Mouse (Mus musculus) testis, adult 2 months (tissue): ENCODE results near the gene Slc22a23. TPM values are rescaled to one million over a fixed set of nuclear protein-coding genes. Genes with fewer than 3 reads are reported as not detected.

Experiments
- H3K27ac ChIP-seq: fragments of 200-500 bp; 2 replicates; pipeline ENCODE4 v1.5.1; 2012; ENCODE audit warnings: low read depth, low read length; ENCODE audit not compliant: control insufficient read depth, insufficient read depth
- H3K27me3 ChIP-seq: fragments of 200-500 bp; 2 replicates; pipeline ENCODE4 v1.6.1; 2012; ENCODE audit warnings: mild to moderate bottlenecking, low read length, moderate library complexity; ENCODE audit not compliant: control insufficient read depth, insufficient read depth
- H3K36me3 ChIP-seq: fragments of 200-500 bp; 2 replicates; pipeline ENCODE4 v1.6.1; 2012; ENCODE audit warnings: mild to moderate bottlenecking, low read length; ENCODE audit not compliant: control insufficient read depth, insufficient read depth
- H3K4me1 ChIP-seq: fragments of 200-500 bp; 2 replicates; pipeline ENCODE4 v1.6.1; 2012; ENCODE audit warnings: low read length; ENCODE audit not compliant: control insufficient read depth, insufficient read depth
- H3K4me3 ChIP-seq: fragments of 200-500 bp; 2 replicates; pipeline ENCODE4 v1.5.1; 2012; ENCODE audit warnings: low read depth, mild to moderate bottlenecking, low read length, moderate library complexity, mixed read lengths; ENCODE audit not compliant: control insufficient read depth
- CTCF ChIP-seq: fragments of 200-500 bp; IDR thresholded peaks from 2 replicates; pipeline ENCODE4 v1.5.1; 2012; ENCODE audit warnings: low read depth, mild to moderate bottlenecking, inconsistent platforms, low read length, moderate library complexity; ENCODE audit not compliant: control insufficient read depth, insufficient read depth, insufficient replicate concordance
- POLR2A ChIP-seq: fragments of 200-500 bp; IDR thresholded peaks from 2 replicates; pipeline ENCODE4 v1.6.1; 2012; ENCODE audit warnings: low read depth, mild to moderate bottlenecking, inconsistent platforms, low read length, moderate library complexity; ENCODE audit not compliant: control insufficient read depth
- polyA plus RNA-seq: library from polyadenylated mRNA; depleted of rRNA; stranded (reverse); fragments of >200 nt; gene quantifications from 2 replicates; pipeline ENCODE4 v1.2.3, GENCODE M21; 2012

Slc22a23 gene
- polyA plus RNA-seq, 1 experiment = 6.8 TPM

- H3K27me3 ChIP-seq = no peaks in the 10 kb centered on the region
- no peaks in the 10 kb centered on the region; the same call in 1 of the 2 replicates for H3K4me1 ChIP-seq
- no peak overlapping the region for H3K27ac ChIP-seq
- H3K36me3 ChIP-seq = no peaks in the 10 kb centered on the region
- H3K4me3 ChIP-seq = no peak overlapping the region
- TF ChIP-seq CTCF = no peak
- no peak for TF ChIP-seq POLR2A
These were observed 37.0 kb downstream of the Slc22a23 start for GRCm38 (mm10) chr13:34307696-34308603.

GRCm38 (mm10) chr13:34305964-34306671 is 38.9 kb downstream of the Slc22a23 start:
- H3K4me3 ChIP-seq = no peak overlapping the region
- no peak for TF ChIP-seq CTCF
- TF ChIP-seq POLR2A = no peak
- no peak overlapping the region for H3K27ac ChIP-seq
- no peaks in the 10 kb centered on the region; the same call in 1 of the 2 replicates for H3K4me1 ChIP-seq
- H3K36me3 ChIP-seq = no peaks in the 10 kb centered on the region
- H3K27me3 ChIP-seq = no peaks in the 10 kb centered on the region

GRCm38 (mm10) chr13:34304896-34305295 is 40.1 kb downstream of the Slc22a23 start:
- Histone ChIP-seq H3K4me1 (no peaks in the 10 kb centered on the region; the same call in 1 of the 2 replicates), H3K4me3 (no peak overlapping the region), H3K27ac (no peak overlapping the region), H3K36me3 (no peaks in the 10 kb centered on the region), H3K27me3 (no peaks in the 10 kb centered on the region)
- TF ChIP-seq CTCF (no peak), POLR2A (no peak)

GRCm38 (mm10) chr13:34303386-34304016 is 41.5 kb downstream of the Slc22a23 start:
- Histone ChIP-seq H3K4me1 (no peaks in the 10 kb centered on the region; the same call in 1 of the 2 replicates), H3K27ac (no peak overlapping the region), H3K27me3 (no peaks in the 10 kb centered on the region), H3K36me3 (no peaks in the 10 kb centered on the region), H3K4me3 (no peak overlapping the region)
- no peak for TF ChIP-seq POLR2A
- no peak for TF ChIP-seq CTCF

GRCm38 (mm10) chr13:34301585-34301984 is 43.4 kb downstream of the Slc22a23 start:
- no peaks in the 10 kb centered on the region for H3K36me3 ChIP-seq
- no peak overlapping the region for H3K27ac ChIP-seq
- no peaks in the 10 kb centered on the region; the same call in 1 of the 2 replicates for H3K4me1 ChIP-seq
- no peaks in the 10 kb centered on the region for H3K27me3 ChIP-seq
- no peak overlapping the region for H3K4me3 ChIP-seq
- no peak for TF ChIP-seq POLR2A

GRCm38 (mm10) chr13:34299351-34300333 is 45.3 kb downstream of the Slc22a23 start:
- H3K36me3 ChIP-seq = no peaks in the 10 kb centered on the region
- TF ChIP-seq CTCF (no peak), POLR2A (no peak)
- no peaks in the 10 kb centered on the region for H3K4me1 ChIP-seq
- no peak overlapping the region for H3K27ac ChIP-seq
- H3K4me3 ChIP-seq = no peak overlapping the region
- no peaks in the 10 kb centered on the region for H3K27me3 ChIP-seq

GRCm38 (mm10) chr13:34298674-34299073 is 46.3 kb downstream of the Slc22a23 start:
- Histone ChIP-seq H3K27me3 (no peaks in the 10 kb centered on the region), H3K27ac (no peak overlapping the region), H3K4me3 (no peak overlapping the region), H3K36me3 (no peaks in the 10 kb centered on the region), H3K4me1 (no peaks in the 10 kb centered on the region)
- TF ChIP-seq POLR2A = no peak
- no peak for TF ChIP-seq CTCF
